Mouse (Mus musculus): Measurements from ENCODE around the gene H2afx. TPM values are rescaled to one million over a fixed set of nuclear protein-coding genes. Genes with fewer than 3 reads are reported as not detected.
A peak's percentile ranks its signal among the peaks of the same experiment; 100 is the strongest.
"Not testable (repeated sequence)": the region's sequence is repeated elsewhere in the genome, so short reads cannot be mapped to it uniquely, and the experiment has no call there.

H2afx gene
- total and polyA plus RNA-seq, 3 experiments = 36.3 to 488 (median 56.6) TPM

DNA sequence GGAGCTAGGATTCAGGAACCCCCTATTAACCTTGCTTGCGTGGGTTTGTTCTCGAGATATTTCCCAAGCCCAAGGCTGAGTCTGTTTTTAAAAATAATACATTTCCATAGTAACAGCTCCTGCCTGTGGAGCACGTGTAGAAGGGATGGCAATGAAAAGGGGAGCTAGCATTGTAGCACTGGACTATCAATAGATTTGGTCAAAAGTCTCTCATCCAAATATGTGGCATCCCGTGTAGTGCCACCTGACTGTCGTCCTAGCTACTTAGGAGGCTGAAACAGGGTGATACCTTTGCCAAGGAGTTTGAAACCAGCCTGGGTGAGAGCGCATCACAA is 13.7 kb upstream of the H2afx start:
- Histone ChIP-seq H3K9ac (ENCODE audit: insufficient read depth, low read depth) (peak overlapping the region; percentile 23; the same call in 1 of the 2 replicates), H3K27ac (ENCODE audit: insufficient read depth, low read depth) (no peak overlapping the region), H3K36me3 (replicated peaks in 1 of 2; ENCODE audit: control insufficient read depth in 1 of 2, insufficient read depth in 1 of 2, low read length in 1 of 2) (peaks cover 11 to 17% of the 10 kb centered on the region in 2 experiments), H3K27me3 (replicated peaks) (peaks cover 4% of the 10 kb centered on the region), H3K4me1 (ENCODE audit: control insufficient read depth in 1 of 2, insufficient read depth in 2 of 2) (peaks cover 7 to 42% of the 10 kb centered on the region in 2 experiments; a peak in 3 of 4 replicates), H3K9me3 (replicated peaks; ENCODE audit: low read length) (no peaks in the 10 kb centered on the region), H3K4me2 (ENCODE audit: insufficient read depth, low read depth, poor library complexity, severe bottlenecking) (peak overlapping the region; percentile 82), H3K4me3 (replicated peaks in 1 of 3; ENCODE audit: low read depth in 2 of 3, low read length in 2 of 3, poor library complexity in 1 of 3) (peak overlapping the region in 1 of 3 experiments; percentile 18), H3K79me2 (replicated peaks; ENCODE audit: control insufficient read depth, extremely low read depth, insufficient read depth, poor library complexity, severe bottlenecking) (no peaks in the 10 kb centered on the region)
- no peak for TF ChIP-seq TBP (conservative IDR thresholded peaks at IDR 0.05; ENCODE audit: low read depth, low read length)
- no peak for TF ChIP-seq JUN (IDR thresholded peaks at IDR 0.05; ENCODE audit: insufficient read depth, low read depth, low read length)
- TF ChIP-seq ZC3H11A (IDR thresholded peaks at IDR 0.05; ENCODE audit: low read depth, low read length) = no peak
- TF ChIP-seq IRF4 (IDR thresholded peaks at IDR 0.05; ENCODE audit: low read depth, low read length) = no peak
- no peak for TF ChIP-seq JUND (conservative IDR thresholded peaks at IDR 0.05; ENCODE audit: low read depth, low read length)
- no peak for TF ChIP-seq USF1 (IDR thresholded peaks at IDR 0.05; ENCODE audit: low read depth, low read length)
- TF ChIP-seq GABPA (IDR thresholded peaks at IDR 0.05; ENCODE audit: insufficient replicate concordance, low read depth, low read length) = no peak
- TF ChIP-seq RAD21 (IDR thresholded peaks at IDR 0.05; ENCODE audit: low read depth, low read length) = no peak
- no peak for TF ChIP-seq SIN3A (IDR thresholded peaks at IDR 0.05; ENCODE audit: low read length)
- TF ChIP-seq MYC (IDR thresholded peaks at IDR 0.05; ENCODE audit: low read depth, low read length) = no peak
- no peak for DNase-seq (ENCODE audit: extremely low read depth)
- in situ Hi-C loops (cut with MboI; ENCODE audit: low pct_ligation_motif_present, low pct_unique_long_range_greater_than_20kb, low sequenced_read_pairs) = no loop called here
- dilution Hi-C loops (cut with MboI; ENCODE audit: extremely low pct_ligation_motif_present, extremely low pct_unique_long_range_greater_than_20kb, low sequenced_read_pairs) = no loop called here

DNA sequence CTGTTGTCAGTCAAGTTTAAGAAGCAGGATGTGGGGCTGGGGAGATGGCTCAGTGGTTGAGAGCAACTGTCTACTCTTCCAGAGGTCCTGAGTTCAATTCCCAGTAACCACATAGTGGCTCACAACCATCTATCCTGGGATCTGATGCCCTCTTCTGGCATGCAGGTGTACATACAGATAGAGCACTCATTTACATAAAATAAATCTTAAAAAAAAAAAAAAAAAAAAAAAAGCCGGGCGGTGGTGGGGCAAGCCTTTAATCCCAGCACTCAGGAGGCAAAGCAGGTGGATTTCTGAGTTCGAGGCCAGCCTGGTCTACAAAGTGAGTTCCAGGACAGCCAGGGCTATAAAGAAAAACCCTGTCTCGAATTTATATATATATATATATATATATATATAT is 10.8 kb upstream of the H2afx start:
- H3K9me3 ChIP-seq (replicated peaks; ENCODE audit: low read length); in situ Hi-C loops (cut with MboI; ENCODE audit: low pct_ligation_motif_present, low pct_unique_long_range_greater_than_20kb, low sequenced_read_pairs); DNase-seq (ENCODE audit: extremely low read depth); H3K27me3 ChIP-seq (replicated peaks); dilution Hi-C loops (cut with MboI; ENCODE audit: extremely low pct_ligation_motif_present, extremely low pct_unique_long_range_greater_than_20kb, low sequenced_read_pairs); H3K9ac ChIP-seq (ENCODE audit: insufficient read depth, low read depth); H3K4me3 ChIP-seq (replicated peaks in 1 of 3; ENCODE audit: low read depth in 2 of 3, low read length in 2 of 3, poor library complexity in 1 of 3); H3K79me2 ChIP-seq (replicated peaks; ENCODE audit: control insufficient read depth, extremely low read depth, insufficient read depth, poor library complexity, severe bottlenecking); H3K4me2 ChIP-seq (ENCODE audit: insufficient read depth, low read depth, poor library complexity, severe bottlenecking); H3K27ac ChIP-seq (ENCODE audit: insufficient read depth, low read depth); H3K36me3 ChIP-seq (replicated peaks in 1 of 2; ENCODE audit: control insufficient read depth in 1 of 2, insufficient read depth in 1 of 2, low read length in 1 of 2): not testable (repeated sequence)
- H3K4me1 ChIP-seq (ENCODE audit: control insufficient read depth in 1 of 2, insufficient read depth in 2 of 2) = peaks cover 8 to 43% of the 10 kb centered on the region in 2 experiments
- TF ChIP-seq ZNF384 (IDR thresholded peaks at IDR 0.05; ENCODE audit: low read depth, low read length) = peak; percentile 82
- peak in 1 of 2 experiments; percentile 12; a peak in 1 of 4 replicates for TF ChIP-seq CTCF (conservative IDR thresholded peaks at IDR 0.05 in 1 of 2, IDR thresholded peaks at IDR 0.05 in 1 of 2; ENCODE audit: low read depth in 2 of 2, low read length in 2 of 2)

DNA sequence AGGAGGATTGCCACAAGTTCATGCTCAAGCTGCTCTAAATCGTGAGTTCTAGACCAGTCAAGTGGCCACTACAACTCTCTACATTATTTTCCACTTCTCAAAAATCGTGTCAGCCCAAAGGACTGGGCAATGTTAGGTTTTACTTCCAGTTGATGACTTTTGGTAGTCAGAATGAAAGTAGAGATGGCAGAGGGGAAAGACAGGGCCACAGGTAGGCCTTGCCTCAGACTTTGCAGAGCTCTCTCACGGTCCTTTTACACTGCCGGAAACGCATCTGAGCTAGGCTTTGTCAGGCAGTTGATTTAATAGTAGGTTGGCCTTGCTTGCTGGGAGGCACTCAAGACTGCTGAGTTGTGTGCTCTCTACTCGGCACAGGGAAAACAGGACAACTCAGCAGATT is 10.3 kb upstream of the H2afx start:
- Histone ChIP-seq H3K79me2 (replicated peaks; ENCODE audit: control insufficient read depth, extremely low read depth, insufficient read depth, poor library complexity, severe bottlenecking) (peaks cover 7% of the 10 kb centered on the region; the same call in 1 of the 2 replicates), H3K36me3 (replicated peaks in 1 of 2; ENCODE audit: control insufficient read depth in 1 of 2, insufficient read depth in 1 of 2, low read length in 1 of 2) (peaks cover 5 to 12% of the 10 kb centered on the region in 2 experiments), H3K4me2 (ENCODE audit: insufficient read depth, low read depth, poor library complexity, severe bottlenecking) (peak overlapping the region; percentile 35; the same call in 1 of the 2 replicates), H3K9ac (ENCODE audit: insufficient read depth, low read depth) (peak overlapping the region; percentile 37), H3K27ac (ENCODE audit: insufficient read depth, low read depth) (peak overlapping the region; percentile 80), H3K4me3 (replicated peaks in 1 of 3; ENCODE audit: low read depth in 2 of 3, low read length in 2 of 3, poor library complexity in 1 of 3) (no peak overlapping the region), H3K27me3 (replicated peaks) (peaks cover 4% of the 10 kb centered on the region), H3K4me1 (ENCODE audit: control insufficient read depth in 1 of 2, insufficient read depth in 2 of 2) (peaks cover 6 to 42% of the 10 kb centered on the region in 2 experiments), H3K9me3 (replicated peaks; ENCODE audit: low read length) (no peaks in the 10 kb centered on the region)
- DNase-seq (ENCODE audit: extremely low read depth) = peak; percentile 77
- dilution Hi-C loops (cut with MboI; ENCODE audit: extremely low pct_ligation_motif_present, extremely low pct_unique_long_range_greater_than_20kb, low sequenced_read_pairs) = no loop called here
- peak; percentile 94 for TF ChIP-seq IRF4 (IDR thresholded peaks at IDR 0.05; ENCODE audit: low read depth, low read length)
- TF ChIP-seq JUND (conservative IDR thresholded peaks at IDR 0.05; ENCODE audit: low read depth, low read length) = peak; percentile 85
- peak; percentile 63 for TF ChIP-seq POLR2A (IDR thresholded peaks at IDR 0.05; ENCODE audit: low read depth, low read length)
- TF ChIP-seq GABPA (IDR thresholded peaks at IDR 0.05; ENCODE audit: insufficient replicate concordance, low read depth, low read length) = no peak
- TF ChIP-seq TBP (conservative IDR thresholded peaks at IDR 0.05; ENCODE audit: low read depth, low read length) = peak; percentile 69
- peak; percentile 23; the same call in 1 of the 2 replicates for TF ChIP-seq SIN3A (IDR thresholded peaks at IDR 0.05; ENCODE audit: low read length)
- no peak for TF ChIP-seq NELFE (IDR thresholded peaks at IDR 0.05; ENCODE audit: low read depth, low read length)
- 0 out of 2 replicates have a peak, but pooled peaks have one; percentile 39 for TF ChIP-seq CHD2 (IDR thresholded peaks at IDR 0.05; ENCODE audit: low read length)
- TF ChIP-seq MYC (IDR thresholded peaks at IDR 0.05; ENCODE audit: low read depth, low read length) = peak; percentile 72
- TF ChIP-seq ZC3H11A (IDR thresholded peaks at IDR 0.05; ENCODE audit: low read depth, low read length) = no peak
- peak; percentile 31; the same call in 1 of the 2 replicates for TF ChIP-seq ETS1 (conservative IDR thresholded peaks at IDR 0.05; ENCODE audit: low read depth, low read length)
- no peak for TF ChIP-seq ELF1 (IDR thresholded peaks at IDR 0.05; ENCODE audit: low read depth, low read length)
- peak; percentile 61 for TF ChIP-seq MXI1 (IDR thresholded peaks at IDR 0.05; ENCODE audit: low read depth, low read length)
- TF ChIP-seq RCOR1 (conservative IDR thresholded peaks at IDR 0.05; ENCODE audit: low read depth, low read length) = peak; percentile 76; the same call in 1 of the 2 replicates
- peak; percentile 82 for TF ChIP-seq EP300 (IDR thresholded peaks at IDR 0.05; ENCODE audit: low read length)
- TF ChIP-seq BHLHE40 (IDR thresholded peaks at IDR 0.05; ENCODE audit: low read depth, low read length) = peak; percentile 36; the same call in 1 of the 2 replicates
- no peak for TF ChIP-seq ZKSCAN1 (IDR thresholded peaks at IDR 0.05; ENCODE audit: borderline replicate concordance, low read depth, low read length)
- no peak for TF ChIP-seq MAX (IDR thresholded peaks at IDR 0.05; ENCODE audit: low read length)
- peak; percentile 60 for TF ChIP-seq JUN (IDR thresholded peaks at IDR 0.05; ENCODE audit: insufficient read depth, low read depth, low read length)
- peak; percentile 38; the same call in 1 of the 2 replicates for TF ChIP-seq TCF12 (IDR thresholded peaks at IDR 0.05; ENCODE audit: low read depth, low read length)
- in situ Hi-C loops (cut with MboI; ENCODE audit: low pct_ligation_motif_present, low pct_unique_long_range_greater_than_20kb, low sequenced_read_pairs) = no loop called here

Measured in CH12.LX (cell line).